Mouse (Mus musculus) ovary, postnatal 36 days (tissue): ENCODE measurements around the gene Eif4a2.
"Not testable (repeated sequence)": the region's sequence is repeated elsewhere in the genome, so short reads cannot be mapped to it uniquely, and the experiment has no call there.

ENCODE experiments used
- DNase-seq: peaks from one replicate; pipeline ENCODE4 v3.0.0; 2022; ENCODE audit warnings: low spot score, mixed read lengths

Eif4a2 gene

DNA sequence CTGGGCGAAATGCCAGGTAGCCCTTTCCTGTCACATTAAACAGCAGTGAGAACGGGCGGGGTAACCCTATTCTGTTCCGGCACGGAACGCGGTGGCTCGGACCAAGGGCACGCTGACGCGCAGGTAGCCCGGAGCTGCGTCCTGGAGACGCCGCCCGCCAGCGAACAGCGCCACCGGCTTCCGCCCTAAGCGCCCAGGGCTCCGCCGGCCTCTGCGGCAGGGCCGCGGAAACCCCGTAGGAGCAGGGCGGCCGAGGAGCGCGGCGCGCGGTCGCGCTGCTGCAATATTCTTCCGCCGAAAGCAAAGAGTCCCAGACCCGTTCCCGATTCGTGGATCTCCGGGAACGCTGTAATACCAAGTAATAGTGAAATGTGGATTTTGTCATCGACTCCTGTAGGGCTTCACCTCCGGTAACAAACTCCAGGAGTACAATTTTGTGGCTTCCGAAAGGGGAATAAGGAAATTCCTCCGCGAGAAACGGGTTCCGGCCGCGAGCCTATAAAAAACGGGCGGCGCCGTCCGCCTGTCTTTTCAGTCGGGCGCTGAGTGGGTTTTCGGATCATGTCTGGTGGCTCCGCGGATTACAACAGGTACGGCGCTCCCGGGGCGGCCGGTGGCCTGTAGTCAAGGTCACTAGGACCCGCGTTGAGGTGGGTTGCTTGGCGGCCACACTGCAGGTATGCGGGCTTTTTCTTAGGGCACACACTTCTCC lies at the start of gene Eif4a2:
Eif4a2 (plus strand) TSS at position 214 of the 712 bp plus-strand sequence.
- DNase-seq, result peak; percentile 94

DNA sequence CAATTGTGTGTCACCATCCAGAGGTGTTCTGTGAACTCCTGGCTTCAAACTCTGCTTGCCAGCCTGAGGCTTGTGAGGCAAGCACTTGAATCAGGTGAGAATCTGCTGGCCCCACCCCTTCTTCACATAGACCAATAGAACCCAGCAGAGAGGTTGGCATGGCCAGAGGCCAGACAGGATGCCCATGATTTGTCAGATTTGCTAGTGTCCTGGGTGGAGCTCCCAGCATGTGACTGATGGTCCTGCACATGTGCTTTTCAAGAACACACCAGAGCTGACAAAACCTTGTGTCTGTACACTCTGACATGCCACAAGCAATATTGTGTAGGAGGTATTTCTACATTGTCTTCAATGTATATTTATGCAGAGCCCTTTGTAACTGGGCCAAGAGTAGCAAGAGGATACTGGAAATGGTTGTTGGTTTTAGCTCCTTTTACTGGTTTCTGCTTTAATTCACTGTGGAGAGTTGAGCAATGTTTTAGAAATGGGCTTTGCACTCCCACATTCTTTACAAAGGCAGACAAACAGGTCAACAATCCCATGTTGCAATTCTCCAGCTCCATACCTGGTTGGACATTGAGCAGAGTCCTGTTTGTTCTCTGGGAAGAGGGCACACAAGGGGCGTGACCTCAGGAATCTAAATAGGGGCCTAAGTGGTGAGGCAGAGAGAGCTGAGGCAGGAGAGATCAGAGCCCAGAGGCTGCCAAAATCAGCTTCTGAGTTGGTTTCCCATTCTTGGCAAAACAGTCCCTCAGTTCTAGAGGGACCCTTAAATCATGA lies 49.4 kb upstream of the Eif4a2 start, which contains the start of gene Kng1:
Kng1 (plus strand) TSS at position 198 of the 780 bp plus-strand sequence.
- not testable (repeated sequence) for DNase-seq

DNA sequence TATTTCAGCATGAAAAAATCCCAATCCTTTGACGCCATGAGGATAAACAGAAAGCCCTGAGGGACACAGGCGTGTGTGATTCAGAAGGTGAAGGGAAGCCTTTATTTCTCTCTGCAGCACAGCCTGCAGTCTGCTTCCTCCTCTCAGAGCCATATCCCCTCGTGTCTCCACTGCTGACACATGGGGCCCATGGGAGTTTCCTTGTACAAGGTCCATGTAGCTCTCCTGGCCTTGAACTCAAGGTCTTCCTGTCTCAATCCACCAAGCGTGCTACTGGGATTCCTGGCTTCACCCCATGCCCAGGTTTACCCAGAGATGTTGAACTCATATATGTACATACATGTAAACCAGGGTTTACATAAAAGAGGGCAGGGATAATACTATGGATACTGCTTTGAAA lies 47.6 kb upstream of the Eif4a2 start:
- not testable (repeated sequence) for DNase-seq

DNA sequence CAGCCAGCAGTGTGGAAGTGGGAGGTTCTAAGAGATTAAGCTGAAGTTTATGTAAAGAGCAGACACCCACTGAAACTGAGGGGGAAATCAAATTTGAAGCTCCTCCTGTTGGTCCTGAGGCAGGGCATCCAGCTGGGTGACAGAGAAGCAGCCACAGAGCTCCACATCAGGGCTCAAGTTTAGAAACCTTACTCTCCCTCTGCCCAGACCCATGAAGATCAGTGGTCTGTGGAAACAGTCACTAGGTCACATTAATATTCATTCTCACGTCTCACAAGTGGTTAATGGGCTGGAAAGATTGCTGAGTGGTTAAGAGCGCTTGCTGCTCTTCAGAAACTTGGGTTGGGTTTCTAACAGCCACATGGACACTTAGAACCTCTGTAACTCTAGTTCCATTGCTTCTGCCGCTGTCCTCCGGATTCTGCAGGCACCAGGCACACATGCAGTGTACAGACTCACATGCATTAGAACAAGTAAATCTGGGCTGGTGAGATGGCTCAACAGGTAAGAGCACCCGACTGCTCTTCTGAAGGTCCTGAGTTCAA lies 46.4 kb upstream of the Eif4a2 start:
- DNase-seq, result not testable (repeated sequence)

DNA sequence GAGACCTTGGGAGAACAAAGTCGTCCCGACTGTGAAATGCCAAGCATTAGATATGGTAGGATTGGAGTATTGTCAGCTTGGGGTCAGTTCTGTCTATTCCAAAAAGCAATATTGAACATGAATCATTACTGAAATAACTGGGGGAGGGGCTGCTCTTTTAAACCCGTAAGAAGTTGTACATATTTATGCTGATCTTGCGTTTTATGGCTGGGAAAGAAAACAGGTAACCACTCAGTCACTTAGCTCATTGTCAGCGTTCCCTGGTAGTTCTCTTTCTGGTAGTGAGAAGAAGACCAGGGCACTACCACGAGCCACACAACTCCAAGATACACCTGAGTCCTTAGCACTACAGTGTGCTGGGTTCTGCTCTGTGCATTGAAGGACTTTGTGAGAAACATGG lies 29.7 kb upstream of the Eif4a2 start:
- not testable (repeated sequence) for DNase-seq

DNA sequence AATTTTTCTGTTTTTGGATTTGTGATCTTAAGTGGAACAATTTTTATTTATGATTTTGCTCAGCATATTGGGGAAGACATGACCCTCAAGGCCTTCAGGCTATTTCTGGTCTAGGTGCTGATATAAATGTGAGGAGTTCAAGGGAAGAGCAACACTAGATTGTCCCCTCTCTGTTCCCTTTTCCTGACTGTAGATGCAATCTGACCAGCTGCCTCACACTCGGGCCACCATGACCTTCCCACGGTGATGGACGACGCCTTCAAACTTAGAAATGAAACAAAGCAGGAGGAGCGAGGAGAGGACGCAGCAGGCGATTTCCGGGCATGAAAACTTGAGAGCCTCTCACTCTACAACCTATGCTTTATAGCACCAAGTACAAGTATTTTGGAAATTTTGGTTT lies 20.1 kb upstream of the Eif4a2 start:
- DNase-seq, result not testable (repeated sequence)

DNA sequence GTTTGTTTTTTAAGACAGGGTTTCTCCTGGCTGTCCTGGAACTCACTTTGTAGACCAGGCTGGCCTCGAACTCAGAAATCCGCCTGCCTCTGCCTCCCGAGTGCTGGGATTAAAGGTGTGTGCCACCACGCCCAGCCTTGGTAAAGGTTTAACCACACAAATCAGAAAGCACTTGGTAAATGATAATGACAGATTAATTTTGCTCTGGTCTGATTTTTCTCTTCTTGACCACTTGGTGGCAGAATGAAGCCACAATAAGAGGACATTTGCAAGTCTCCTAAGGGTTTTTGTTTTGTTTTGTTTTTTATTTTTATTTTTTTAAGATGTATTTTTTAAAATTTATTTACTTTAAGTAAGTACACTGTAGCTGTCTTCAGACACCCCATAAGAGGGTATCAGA lies 19.5 kb upstream of the Eif4a2 start:
- not testable (repeated sequence) for DNase-seq

DNA sequence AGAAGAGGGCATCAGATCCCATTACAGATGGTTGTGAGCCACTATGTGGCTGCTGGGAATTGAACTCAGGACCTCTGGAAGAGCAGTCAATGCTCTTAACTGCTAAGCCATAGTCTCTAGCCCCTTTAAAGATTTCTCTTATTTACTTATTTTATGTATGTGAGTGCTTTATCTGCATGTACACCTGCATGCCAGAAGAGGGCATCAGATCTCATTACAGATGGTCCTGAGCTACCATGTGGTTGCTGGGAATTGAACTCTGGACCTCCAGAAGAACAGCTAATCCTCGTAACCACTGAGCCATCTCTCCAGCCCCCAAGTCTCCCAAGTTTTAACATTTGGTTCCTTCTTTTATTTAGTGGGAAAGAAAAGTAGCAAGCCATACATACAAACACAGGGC lies 18.8 kb upstream of the Eif4a2 start:
- DNase-seq, result not testable (repeated sequence)

DNA sequence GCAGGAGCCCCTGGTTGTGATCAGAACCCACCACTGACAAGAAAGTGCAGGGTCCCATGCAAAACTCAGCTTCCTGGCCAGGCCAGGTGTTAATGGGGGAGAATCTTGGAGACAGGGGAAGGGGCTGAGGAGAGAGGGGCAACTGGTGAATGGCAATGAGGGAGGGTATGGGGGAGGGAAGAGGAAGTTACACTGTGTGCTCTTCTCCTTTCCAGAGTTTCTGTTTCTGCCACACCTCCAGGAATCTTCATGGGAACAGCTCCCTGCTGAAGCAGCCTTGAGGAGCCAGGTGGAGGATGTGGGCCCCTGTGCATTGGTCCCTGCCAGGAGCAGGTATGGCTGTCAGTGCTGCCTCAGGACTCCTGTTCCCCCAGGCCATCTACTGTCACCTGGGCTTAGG lies 15.9 kb upstream of the Eif4a2 start:
- not testable (repeated sequence) for DNase-seq

DNA sequence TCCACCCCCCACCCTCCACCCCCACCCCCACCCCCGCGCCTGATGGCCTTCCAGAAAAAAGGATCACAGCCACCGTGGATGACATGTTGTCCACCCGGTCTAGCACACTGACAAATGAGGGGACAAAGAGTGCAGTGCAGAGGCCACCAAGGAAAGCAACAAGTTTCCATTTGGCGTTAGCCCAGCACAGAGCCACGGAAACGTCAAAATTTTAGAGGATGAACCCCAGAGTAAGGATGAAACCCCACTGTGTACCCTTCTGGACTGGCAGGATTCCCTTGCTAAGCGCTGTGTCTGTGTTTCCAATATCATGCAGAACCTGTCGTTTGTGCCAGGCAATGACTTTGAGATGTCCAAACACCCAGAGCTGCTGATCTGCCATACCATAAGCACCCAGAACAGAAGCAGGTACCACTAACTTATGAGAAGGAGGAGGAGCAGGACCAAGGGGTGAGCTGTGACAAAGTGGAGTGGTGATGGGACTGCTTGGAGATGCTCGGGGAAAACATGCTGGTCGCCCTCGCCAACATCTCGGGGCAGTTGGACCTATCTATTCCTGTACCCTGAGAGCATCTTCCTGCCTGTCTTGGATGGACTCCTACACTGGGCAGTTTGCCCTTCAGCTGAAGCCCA lies 13.8 kb upstream of the Eif4a2 start:
- DNase-seq, result no peak

DNA sequence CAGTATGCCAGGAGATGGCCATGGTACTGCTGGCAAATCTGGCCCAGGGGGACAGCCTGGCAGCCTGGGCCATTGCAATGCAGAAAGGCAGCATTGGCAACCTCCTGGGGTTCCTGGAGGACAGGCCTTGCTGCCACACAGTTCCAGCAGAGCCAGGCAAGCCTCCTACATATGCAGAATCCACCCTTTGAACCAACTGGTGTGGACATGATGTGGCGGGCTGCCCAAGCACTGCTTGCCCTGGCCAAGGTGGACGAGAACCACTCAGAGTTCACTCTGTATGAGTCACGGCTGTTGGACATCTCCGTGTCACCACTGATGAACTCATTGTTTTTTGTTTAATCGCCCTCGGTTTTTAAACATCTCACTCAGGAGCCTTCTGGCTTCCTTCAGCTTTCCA lies 13.1 kb upstream of the Eif4a2 start:
- DNase-seq, result no peak

DNA sequence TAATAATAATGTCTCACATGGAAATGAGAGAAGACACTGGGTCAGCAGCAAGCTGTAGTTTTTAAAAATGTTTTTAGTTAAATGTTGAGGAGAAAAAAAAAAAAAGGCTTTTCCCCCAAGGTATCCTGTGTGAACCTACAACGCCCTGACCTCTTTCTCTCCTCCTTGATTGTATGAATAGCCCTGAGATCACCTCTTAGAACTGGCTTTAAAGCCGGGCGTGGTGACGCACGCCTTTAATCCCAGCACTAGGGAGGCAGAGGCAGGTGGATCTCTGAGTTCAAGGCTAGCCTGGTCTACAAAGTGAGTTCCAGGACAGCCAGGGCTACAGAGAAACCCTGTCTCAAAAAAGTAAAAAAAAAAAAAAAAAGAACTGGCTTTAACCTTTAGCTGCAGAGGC lies 11.7 kb upstream of the Eif4a2 start:
- not testable (repeated sequence) for DNase-seq

DNA sequence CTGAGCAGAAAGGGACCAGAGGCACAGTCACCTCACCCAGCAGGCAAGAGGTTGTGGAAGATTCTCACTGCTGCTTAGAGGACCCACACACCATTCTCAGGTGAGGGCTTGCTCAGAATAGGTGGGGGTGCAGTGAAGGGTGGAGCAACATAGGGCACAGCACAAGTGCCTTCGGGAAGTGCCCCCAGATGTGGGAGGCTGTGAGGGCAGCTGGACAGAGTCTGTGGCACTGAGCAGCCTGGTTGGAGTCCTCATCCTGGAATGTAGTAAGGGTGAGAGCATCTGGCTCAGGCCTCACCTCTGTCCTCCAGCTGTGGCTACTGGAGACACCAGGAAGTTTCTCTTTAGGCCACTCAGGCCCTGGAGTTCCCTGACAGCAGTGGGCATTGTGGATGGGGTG lies 10.4 kb upstream of the Eif4a2 start:
- DNase-seq, result not testable (repeated sequence)

DNA sequence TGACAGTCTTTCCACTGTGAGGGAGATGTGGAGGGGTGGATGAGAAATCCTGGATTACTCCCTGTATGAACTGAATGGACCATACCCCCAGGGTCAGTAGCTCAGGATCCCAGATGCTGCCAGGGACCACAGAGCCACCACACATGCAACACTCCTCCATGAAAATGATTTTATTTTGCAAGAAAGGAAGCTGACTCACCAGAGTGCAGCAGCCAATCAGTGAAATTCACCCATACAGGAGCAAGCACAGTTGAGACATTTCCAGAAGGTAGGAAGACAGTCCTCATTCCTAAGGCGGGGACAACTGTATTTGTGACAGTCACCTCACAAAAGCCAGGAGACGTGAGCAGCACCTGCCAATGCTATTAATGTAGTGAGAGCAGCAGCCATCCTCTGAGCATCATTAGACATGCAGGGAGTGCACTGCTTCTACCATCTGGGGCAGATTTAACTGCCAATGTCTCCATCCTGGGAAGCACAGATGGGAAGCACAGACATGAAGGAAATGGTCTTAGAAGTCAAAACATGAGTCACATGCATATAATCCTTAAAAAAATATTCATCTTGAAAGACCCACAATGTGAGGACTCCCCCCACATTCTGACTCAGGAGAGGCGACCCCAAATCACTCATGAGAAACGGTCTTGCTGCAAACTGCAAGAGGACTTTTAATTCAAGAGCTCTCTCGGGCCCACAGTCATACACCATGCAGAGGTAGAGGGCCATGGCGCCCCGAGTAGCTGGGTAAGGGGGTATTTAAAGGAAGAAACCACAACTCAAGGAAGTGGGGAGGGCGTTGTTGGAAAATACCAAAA lies 9.7 kb upstream of the Eif4a2 start:
- not testable (repeated sequence) for DNase-seq

DNA sequence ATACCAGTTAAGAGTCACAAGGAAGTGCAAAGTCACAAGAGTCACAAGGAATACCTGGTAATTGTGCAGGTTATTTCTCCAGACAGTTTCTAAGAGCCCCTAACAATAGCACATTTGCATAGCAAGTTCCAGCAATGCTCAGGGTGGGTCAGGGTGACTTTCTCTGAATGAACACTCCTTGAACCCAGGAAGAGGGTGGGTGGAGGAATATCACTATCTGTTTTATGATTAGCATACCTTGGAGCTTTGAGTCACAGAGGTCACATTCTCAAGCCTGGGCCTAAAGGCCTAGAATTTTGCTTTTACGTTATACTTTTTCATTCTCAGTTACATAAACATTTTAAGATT lies 9.2 kb upstream of the Eif4a2 start:
- not testable (repeated sequence) for DNase-seq

DNA sequence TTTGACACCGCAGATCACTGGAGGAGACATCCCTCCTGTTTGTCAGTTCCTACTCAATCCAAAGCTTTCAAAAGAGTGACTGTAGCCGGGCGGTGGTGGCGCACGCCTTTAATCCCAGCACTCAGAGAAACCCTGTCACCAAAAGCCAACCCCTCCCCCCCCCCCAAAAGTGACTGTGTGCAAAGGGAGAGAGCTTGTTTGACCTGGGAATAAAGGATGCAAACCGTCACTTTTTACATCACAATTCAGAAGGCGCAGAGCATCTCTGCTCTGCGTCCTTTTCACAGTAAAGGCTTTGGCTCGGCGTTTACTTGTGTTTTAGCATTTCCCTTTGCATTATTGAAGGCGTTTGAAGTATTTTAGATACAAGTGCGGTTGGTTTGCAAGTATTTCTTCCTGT lies 7.6 kb upstream of the Eif4a2 start:
- DNase-seq, result no peak

DNA sequence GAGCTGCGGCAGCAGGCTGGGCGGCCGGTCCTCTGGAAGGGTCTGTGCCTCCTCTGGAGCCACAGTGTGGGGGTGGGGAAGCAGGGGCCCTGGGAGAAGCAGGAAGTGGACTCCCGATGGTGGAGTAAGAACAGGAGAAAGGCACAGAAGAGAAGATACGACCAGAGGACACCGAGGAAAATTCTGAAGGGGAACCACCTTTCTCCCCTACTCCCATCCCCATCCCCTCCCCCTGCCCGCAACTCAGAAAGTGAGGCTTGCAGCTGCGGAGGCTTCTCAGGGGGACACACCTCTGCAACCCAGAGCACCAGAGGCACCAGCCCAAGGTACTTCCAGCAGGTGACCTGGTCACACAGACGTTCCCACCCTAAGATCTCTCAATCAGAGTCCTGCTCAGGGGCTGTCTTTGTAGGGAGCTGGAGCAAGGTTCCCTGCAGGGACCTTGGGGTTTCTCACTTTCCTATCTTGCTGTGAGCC lies 7.1 kb upstream of the Eif4a2 start:
- peak; percentile 31 for DNase-seq

DNA sequence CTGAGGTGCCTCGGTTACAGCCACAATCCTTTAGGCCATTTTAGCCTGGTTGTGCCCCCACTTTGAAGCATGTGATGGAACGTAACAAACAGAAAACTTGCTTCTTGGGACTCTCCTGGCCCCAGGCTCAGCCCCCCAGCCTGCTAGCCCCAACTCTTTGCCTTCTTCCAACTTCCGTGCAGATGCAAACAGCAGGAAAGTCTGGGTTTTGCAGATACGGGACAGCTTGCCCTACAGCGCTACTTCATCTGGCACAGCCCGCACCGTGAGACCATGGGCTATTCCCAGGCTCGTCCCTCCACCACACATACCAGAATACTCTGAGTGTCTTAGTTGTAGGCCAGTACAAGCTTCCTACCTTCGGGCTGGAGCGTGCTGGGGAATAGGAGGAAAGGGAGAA lies 6.6 kb upstream of the Eif4a2 start:
- peak; percentile 8 for DNase-seq

DNA sequence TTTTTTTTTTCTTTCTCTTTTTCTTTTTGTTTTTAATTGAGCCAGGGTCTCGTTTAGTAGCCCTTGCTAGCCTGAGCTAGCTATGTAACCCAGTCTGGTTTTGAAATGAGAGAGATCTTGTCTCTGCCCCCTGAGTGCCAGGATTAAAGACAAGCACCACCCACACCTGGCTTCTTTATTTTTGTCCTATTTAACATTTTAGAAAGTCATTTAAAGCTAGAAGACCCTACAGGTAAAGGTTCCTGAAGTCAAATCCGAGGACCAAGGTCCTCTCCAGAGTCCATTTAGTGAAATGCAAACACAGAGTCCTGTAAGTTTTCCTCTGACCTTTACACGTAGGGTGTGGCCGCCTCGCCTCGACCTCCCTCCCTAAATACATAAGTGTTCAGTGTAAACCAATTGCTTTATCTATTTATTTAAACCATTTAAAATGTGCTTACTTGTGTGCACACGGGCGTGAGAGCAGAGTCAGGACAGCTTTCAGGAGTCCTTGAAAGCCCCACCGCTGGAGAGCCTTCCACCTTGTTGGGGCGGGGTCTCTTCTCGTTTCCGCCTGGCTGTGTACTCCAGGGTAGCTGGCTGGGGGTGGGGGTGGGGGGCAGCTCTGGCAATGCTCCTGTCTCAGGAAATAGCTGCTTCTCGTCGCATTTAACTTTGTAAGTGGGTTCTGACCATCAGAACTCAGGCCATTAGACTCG lies 4.8 kb upstream of the Eif4a2 start:
- no peak for DNase-seq

DNA sequence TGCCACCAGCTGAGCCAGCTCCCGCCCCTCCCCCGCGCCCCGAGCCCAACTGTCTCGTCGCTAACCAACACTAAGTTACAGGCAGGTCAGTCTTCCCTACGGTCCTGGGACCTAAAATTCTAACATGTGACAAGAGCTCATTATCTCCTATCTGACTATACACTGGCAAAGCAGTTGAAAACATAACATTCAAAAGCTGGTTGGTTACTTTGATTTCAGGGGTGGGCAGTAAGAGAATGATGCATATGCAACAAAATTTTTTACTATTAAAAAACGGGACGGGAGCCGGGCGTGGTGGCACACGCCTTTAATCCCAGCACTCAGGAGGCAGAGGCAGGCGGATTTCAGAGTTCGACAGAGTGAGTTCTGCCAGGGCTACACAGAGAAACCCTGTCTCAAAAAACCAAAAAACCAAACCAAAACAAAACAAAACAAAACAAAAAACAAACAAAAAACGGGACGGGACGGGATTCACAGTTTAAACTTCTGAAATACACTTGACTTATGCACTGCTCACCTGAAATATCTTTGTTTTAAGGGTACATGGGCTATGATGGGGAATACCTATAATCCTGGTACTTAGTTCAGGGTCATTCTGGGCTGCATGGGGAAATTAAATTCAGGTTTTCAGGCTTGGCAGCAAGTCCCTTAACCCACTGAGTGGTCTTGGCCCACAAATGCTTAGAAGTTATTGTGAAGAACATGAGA lies 4.1 kb upstream of the Eif4a2 start:
- peak; percentile 27 for DNase-seq
